Mouse (Mus musculus): Measurements from ENCODE around the gene Lama2. TPM values are rescaled to one million over a fixed set of nuclear protein-coding genes. Genes with fewer than 3 reads are reported as not detected.

Lama2 gene
- total RNA-seq, 1 experiment from 2014 or later: not detected

DNA sequence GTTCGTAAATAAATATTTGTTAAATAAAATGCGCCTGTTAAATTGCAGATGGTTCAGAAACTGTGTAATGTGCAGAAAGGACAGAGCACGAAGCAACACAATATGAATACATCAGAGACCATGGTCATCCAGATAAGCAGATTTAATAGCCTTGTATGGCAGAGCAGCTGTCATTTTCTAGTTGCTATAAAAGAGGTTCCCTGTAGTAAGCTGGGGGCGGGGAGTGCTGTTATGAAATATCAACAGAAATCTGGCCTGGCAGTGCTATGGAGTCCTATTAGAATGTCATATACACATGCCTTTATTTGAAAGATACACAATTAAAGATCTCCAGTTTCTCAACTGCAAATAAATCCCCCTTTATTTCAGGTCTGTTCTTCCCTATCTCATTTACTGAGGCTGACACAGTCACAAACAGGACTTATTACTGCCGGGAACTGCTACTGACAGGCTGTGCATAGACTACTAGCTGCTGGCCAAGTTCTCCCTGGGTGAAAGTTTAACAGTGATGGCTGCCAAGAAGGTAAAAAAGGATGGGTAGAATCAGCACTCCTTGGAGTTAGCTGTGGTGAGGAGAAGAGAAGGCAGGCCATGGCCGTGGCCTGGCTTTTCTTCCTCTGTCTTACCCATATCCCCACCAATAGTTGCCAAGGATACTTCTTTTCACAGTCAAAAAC, 396.8 kb downstream of the Lama2 start:
- ATAC-seq (replicated peaks; ENCODE audit: insufficient number of reproducible peaks, low FRiP score, low TSS enrichment, poor library complexity, severe bottlenecking): no peak

DNA sequence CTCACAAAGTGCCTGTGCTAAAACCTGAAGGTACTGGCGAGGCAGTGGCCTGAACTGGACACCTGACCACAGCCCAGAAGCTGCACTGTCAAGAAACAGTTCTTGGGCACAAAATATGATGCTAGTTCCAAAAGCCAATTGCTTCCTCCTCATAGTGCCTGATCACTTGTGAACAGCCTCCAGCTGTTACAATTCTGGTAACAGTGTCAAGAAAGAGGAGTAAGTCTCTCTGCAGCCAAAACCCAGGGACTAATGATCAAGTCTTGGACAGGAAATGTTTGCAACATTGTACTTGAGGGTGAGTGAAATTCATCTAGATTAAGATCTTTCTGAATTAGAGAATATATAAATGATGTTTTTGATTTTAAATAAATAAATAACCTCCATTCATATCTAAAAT, 399.9 kb downstream of the Lama2 start:
- ATAC-seq (replicated peaks; ENCODE audit: insufficient number of reproducible peaks, low FRiP score, low TSS enrichment, poor library complexity, severe bottlenecking): no peak

DNA sequence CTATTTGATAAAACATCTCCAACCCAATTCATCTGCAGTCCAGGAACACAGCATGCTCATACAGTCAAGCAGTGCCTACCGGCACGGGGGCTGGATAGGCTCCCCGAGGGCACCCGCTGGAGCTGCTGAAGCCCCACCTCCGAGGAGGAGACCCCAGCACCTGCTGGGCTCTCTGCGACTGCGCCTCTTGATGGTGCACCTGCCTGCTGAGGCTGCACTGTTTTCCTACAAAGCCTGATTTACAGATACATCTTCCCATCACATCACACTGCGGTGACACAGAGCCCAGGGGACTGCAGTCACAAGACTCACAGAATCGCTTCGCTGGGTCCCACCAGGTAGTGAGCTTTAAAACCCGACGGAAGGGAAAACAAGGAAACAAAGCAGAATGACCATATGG, 412.2 kb downstream of the Lama2 start:
- no peak for ATAC-seq (replicated peaks; ENCODE audit: insufficient number of reproducible peaks, low FRiP score, low TSS enrichment, poor library complexity, severe bottlenecking)

DNA sequence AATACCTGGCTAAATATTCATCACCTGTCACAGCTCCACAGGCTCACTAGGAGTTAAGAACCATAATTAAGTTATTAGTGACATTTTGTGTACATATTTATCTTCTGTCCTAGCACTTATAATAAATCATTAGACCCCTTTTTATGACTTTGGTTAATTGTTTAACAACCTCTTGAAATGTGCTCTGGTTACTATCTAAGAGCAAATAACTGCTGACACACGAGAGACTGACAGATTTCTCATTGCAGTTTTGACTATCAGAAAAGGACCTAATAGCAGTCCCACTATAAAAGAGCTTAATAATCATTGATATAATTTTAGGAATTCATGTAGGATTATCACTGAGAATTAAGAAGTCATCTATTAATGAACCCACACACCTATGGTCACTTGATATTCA, 421.1 kb downstream of the Lama2 start:
- ATAC-seq (replicated peaks; ENCODE audit: insufficient number of reproducible peaks, low FRiP score, low TSS enrichment, poor library complexity, severe bottlenecking): no peak

DNA sequence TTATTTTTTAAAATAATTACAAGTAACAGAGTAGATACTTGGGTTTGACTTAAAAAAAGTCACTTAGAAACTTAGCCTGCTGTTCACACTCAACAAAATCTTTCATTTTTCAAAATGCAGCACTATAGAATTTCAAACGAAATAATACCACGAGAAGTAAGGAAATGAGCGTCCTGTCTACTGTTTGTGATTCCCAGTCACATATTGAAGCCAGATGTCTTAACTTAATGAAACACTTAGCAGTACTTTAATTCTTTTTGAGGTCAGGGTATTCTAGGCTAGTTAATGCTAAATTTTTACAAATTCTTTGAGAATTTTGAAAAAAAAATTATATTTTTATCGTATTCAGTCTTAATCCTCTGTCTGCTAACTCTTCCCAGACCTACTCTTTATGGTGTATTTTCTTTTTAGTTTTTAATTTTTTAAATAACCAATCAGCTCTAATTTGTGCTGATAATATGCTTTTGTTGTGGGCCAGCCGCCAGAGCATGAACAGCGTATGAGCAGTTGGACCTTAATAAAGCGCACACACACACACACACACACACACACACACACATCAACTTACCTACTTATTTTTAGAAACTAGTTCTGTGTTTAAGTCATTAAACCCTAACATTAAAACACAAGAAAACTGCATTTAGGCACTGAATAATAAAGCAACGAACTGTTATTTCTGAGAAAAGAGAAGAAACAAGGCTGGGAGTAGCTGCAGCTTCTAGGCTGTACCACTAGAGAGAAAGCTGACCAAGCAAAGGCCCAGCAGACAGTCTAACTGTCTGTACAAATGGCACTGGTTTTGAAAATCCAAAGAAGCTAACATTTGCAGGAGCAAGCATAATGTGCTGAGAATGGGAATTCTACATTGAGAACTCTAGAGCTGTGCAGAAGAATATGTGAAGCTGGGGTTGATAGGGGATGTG, 425.3 kb downstream of the Lama2 start:
- ATAC-seq (replicated peaks; ENCODE audit: insufficient number of reproducible peaks, low FRiP score, low TSS enrichment, poor library complexity, severe bottlenecking): no peak

DNA sequence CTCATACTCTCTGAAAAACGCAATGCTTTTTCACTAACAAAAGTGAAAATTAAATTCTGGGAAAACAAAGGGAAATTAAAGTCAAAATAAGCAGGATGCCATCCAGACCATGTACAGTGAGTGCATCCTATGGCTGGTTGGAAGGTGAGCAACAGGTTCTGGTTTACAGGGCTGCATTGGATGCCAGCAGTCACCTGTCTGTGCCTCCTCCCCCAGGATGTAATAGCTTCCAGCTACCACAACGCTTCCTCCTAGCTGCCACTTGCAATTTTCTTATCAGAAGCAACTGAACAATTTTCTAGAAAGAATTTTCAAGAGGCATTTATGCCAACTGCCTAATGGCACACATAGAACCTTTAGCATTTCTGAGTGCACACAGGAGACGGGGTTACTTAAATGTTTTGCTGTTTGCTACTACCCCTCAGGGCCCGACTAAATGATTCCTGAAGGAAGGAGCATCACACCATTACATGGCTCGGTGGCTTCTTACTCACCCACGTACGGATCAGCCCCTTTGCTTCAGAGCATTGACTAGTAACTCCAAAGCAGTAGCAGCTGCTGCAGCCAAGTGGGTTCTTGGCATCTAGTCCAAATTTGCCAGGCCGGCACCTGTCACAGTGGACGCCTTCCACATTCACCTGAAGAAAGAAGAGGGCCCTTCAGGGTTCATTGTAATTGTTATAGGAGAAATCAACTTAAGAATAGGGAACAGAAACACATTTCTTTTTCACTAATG, 430.8 kb downstream of the Lama2 start:
- no peak for ATAC-seq (replicated peaks; ENCODE audit: insufficient number of reproducible peaks, low FRiP score, low TSS enrichment, poor library complexity, severe bottlenecking)

DNA sequence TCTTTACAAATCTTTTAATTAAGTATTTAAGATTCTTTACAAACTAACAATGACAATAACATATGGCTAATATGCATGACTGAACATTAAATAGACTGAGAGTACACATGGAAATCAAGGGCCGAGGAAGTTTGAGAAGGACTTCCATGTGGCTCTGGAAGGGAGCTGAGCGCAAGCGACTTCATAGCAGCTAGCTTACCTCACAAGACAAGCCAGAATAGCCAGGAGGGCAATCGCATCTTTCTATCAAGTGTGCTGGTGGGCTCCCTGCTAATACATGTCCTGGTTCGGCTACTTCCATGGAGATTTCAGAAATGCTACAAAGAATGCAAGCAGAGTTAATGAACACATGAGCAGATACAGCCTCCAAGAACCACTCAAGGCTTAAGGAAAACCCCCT, 435.4 kb downstream of the Lama2 start:
- ATAC-seq (replicated peaks; ENCODE audit: insufficient number of reproducible peaks, low FRiP score, low TSS enrichment, poor library complexity, severe bottlenecking): no peak

DNA sequence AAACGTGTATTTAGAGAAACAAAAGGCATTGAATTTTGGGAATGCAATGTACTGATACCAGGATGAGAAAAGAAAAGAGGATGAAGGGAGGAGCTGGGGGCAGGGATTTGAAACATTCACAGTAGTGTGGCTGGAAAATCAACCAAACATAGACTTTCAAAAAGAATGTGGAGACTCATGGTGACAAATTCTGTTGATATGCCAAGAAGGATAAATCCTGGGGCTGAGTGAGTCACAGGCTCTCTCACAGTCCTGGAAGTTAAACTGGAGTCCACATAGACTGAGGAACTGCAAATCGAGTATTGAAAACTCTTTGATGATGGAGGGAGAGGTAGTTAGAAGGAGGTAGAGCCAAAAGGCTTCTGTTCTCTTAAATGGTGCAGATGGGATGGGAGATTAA, 445.3 kb downstream of the Lama2 start:
- no peak for ATAC-seq (replicated peaks; ENCODE audit: insufficient number of reproducible peaks, low FRiP score, low TSS enrichment, poor library complexity, severe bottlenecking)

DNA sequence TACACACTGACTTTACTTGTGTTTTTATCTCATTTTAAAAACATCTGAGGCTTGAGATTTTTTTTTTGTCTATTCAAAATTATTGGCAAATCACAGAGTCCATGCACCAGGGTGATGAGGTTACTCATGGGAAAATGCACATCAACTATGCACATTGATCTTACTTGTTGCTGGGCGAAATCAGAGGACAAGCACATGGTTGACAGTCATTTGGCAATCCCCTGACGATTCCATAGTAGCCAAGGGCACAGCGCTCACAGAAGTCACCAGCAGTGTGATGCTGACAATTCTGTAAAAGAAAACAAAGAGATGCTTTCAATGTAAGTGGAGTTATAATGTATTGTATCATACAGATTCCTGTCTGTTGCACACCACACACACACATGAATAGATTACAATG, 454.8 kb downstream of the Lama2 start:
- no peak for ATAC-seq (replicated peaks; ENCODE audit: insufficient number of reproducible peaks, low FRiP score, low TSS enrichment, poor library complexity, severe bottlenecking)

DNA sequence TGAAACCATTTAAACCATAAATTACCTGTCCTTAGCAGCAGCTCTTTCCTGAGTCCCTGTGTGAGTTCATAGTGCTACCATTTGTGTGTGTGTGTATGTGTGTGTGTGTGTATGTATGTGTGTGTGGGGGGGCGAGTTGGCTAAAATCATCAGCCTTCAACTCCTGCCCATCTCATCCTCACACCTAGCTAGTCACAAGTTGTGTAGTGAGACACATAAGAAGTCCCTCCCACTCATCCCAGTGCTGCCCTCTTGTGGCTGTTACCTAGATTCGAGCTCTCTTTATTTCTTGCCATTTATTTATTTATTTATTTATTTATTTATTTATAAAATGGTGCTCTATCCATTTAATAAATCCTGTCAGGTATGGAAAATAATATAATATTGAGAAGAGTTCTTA, 457.2 kb downstream of the Lama2 start:
- no peak for ATAC-seq (replicated peaks; ENCODE audit: insufficient number of reproducible peaks, low FRiP score, low TSS enrichment, poor library complexity, severe bottlenecking)

DNA sequence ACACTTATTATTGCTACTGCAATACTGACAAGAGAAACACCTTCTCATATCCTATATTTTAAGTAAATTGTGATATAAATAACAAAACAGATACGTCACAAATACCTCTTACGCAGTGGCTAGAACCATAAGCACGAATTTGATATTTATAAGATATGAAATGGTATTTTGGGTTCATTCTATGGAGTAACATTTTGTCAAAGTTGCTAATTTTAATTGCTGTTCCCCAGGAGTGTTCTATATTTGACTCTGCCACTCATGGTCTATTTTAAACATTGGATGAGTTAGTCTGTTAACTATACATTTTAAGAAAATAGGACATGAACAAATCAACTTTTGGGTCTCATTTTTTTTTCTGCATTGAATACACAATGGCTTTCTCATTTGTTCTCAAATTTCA, 469.3 kb downstream of the Lama2 start:
- no peak for ATAC-seq (replicated peaks; ENCODE audit: insufficient number of reproducible peaks, low FRiP score, low TSS enrichment, poor library complexity, severe bottlenecking)

DNA sequence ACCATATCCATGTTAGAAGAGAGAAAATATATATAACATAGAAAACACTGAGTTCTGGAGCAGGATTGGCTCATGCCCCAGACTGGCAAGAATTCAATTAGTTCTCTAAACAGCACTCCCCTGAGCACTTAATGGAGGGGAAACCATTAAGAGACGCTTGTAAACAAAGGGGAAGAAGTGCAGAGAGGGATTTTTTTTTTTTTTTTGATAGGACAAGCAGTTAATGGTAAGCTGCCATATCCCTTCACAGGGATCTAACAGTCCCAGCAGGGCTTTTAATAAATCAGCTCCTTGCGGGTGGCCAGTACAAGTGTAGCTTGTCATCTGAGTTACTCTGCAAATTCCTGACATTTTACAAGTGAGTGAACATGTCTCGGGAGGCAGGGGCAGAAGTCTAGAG, 479.1 kb downstream of the Lama2 start:
- ATAC-seq (replicated peaks; ENCODE audit: insufficient number of reproducible peaks, low FRiP score, low TSS enrichment, poor library complexity, severe bottlenecking): no peak

DNA sequence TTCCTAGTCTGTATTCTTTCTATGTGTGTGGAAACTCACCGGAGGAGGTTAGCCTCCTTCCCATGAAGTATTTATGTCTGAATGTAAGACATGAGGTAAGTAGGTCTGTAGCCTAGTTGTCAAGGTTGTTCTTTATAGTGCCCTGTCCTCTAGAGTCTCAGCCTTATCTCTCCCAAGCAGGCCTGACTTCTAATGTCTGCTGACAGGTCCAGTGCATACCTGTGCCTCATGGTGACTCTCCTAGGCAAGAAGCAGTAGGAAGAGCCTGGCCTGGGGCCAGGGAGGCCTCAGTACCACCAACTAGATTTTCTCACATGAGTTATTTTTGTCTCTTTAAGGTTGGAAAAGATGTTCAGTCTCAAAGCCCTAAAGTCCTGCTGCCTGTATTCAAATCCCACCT, 483.8 kb downstream of the Lama2 start:
- no peak for ATAC-seq (replicated peaks; ENCODE audit: insufficient number of reproducible peaks, low FRiP score, low TSS enrichment, poor library complexity, severe bottlenecking)

DNA sequence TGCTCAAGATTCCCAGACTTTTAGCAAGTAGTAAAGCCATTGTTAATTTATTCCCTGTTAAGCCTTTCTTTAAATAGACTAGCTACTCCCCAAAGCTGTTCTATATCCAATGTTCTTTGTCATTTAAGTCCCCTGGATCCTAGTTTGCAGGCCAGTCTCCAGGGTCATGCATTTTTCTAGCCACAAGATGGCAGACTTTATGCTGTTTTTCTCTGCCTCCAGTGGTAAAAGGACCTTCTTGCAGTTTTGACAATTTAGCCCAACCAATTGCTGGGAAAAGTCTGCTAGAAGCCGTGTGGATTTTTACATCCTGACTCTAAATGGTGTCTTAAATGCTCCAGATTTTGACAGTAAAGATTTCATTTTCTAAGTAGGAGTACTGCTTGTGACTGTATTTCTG, 486.4 kb downstream of the Lama2 start:
- no peak for ATAC-seq (replicated peaks; ENCODE audit: insufficient number of reproducible peaks, low FRiP score, low TSS enrichment, poor library complexity, severe bottlenecking)

DNA sequence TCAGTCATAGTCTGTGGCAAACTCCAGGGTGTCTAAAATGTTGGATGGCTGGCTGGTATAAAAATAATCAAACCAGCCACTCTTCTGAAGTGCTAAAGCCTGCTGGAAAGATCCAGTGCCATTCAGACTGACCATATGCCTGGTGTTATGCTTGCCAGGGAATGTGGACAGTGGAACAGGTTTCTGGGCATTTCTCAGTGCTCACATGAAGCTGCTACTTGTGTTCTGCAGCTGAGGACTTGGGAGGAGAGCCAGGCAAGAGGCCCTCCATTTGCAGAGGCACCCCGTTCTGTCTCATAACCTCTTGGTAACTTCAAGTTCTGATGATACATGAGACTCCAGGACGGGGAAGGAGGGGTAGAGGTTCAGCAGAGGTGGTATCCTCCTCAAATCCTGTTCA, 492.1 kb downstream of the Lama2 start:
- no peak for ATAC-seq (replicated peaks; ENCODE audit: insufficient number of reproducible peaks, low FRiP score, low TSS enrichment, poor library complexity, severe bottlenecking)

DNA sequence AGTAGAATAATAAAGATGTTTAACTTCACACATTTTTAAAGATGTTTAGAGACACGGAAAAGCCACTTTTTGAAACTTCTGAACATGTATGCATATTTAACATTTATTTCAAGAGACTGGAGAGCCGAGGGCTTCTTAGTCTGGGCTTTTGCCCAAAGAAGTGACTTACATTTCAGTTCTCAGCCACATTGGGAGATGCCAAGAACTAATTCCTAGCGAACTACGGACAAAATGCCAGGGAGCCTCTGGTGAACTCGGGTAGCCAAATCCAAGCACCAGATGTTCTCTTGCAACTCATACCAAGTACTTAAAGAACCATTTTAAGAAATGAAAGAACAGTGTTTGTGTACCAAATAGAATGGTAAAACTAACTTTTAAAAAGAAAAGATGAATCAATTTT, 495.8 kb downstream of the Lama2 start:
- no peak for ATAC-seq (replicated peaks; ENCODE audit: insufficient number of reproducible peaks, low FRiP score, low TSS enrichment, poor library complexity, severe bottlenecking)

DNA sequence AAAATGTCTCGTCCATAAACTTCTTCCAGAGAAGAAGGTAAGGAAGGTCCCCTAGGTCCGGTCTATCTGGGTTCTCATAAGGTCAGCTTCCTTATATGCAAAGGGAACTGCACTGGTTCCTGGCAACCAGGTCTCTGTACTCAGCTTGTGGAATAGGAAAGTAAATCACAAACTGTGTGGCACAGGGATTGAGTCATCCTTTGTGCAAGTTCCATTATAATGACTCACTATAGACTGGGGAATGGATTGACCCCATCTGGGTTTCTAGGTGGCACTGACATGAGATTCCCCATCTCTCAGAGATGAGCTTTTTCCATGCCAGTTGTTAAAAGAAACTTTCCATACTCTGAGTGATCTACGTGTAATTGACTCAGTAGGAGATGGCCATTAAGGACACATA, 501.7 kb downstream of the Lama2 start:
- ATAC-seq (replicated peaks; ENCODE audit: insufficient number of reproducible peaks, low FRiP score, low TSS enrichment, poor library complexity, severe bottlenecking): no peak

DNA sequence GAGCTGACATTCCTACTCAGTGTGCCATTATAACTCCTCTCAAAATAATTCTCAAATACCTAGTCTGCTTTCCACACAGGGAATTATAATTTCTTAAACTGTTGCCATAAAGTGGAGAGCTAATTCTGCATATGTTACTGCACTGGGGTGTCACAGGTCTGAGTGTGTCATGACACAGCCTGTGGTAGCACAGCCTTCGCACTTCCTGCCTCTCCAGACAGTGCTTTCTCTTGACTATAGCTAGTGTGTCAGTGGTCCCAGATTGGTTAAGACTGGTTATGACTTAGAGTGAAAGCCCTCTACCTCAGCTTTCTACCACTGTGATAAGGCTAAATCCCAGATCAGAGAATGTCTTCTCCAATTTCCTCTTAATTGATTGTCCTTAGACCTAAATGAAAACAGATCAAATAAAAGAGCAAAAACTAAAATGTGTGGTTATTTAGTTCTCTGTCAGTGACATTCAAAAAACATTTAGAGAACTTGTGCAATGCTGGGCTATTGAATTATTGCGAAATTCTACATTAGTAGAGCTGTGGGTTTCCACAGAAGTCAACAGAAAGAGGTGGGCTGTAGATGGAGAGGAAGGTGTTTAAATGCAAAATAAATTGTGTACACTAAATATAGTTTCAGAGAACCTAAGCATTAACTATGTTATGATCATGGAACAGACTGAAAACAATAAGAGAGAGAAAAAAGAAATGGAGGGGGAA, 502.5 kb downstream of the Lama2 start:
- no peak for ATAC-seq (replicated peaks; ENCODE audit: insufficient number of reproducible peaks, low FRiP score, low TSS enrichment, poor library complexity, severe bottlenecking)

DNA sequence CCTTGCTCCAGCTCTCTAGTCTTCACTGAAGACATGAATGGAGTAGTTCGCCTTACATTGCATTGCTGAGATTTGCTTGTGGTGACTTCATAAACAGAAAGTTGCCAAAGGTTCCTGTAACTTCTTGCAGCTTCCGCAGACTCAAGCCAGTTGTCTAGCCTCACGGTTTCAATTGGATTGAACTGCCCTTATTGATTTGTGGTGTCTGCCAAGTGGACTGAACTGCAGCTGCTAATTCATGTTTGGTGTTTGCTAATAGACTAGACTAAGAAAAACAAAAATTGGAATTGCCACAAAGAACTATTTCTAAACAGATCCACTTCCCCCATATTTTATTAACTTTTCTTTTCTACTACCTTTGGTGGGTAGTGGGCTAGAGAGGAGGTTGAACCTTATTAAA, 505.4 kb downstream of the Lama2 start:
- ATAC-seq (replicated peaks; ENCODE audit: insufficient number of reproducible peaks, low FRiP score, low TSS enrichment, poor library complexity, severe bottlenecking): no peak
